Mouse (Mus musculus): ENCODE measurements around the gene Cyp2d9.
"Not testable (repeated sequence)": the region's sequence is repeated elsewhere in the genome, so short reads cannot be mapped to it uniquely, and the experiment has no call there.

Cyp2d9 gene

GRCm38 (mm10) chr15:82433137-82433536, at the start of gene Cyp2d9:
Cyp2d9 (plus strand) TSS chr15:82433437.
- no peak for DNase-seq (ENCODE audit: low spot score in 2 of 2)

GRCm38 (mm10) chr15:82385729-82386128, 47.5 kb upstream of the Cyp2d9 start:
- DNase-seq (ENCODE audit: low spot score in 2 of 2): no peak

DNA sequence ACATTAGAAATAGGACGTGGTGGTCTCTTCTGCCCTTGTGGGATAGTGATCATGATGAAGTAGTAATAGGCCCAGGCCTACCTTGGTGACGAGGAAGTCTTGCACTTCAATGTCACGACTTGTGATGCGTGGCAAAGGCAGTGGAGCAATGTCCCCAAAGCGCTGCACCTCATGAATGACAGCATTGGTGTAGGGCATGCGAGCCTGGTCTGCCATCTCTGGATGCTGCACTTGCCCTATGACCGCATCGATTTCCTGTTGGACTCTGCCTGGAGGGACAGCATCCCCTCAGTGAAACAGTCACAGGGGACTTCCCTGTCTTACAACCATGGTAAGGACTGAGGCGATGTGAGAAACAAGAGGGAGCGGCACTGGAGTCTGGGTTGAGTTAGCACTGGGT, 43.3 kb upstream of the Cyp2d9 start:
- not testable (repeated sequence) for DNase-seq (ENCODE audit: low spot score in 2 of 2)

GRCm38 (mm10) chr15:82393922-82394321, 39.3 kb upstream of the Cyp2d9 start, which contains the start of gene Cyp2d11:
Cyp2d11 (minus strand) TSS chr15:82394022.
- not testable (repeated sequence) for DNase-seq (ENCODE audit: low spot score in 2 of 2)

GRCm38 (mm10) chr15:82395955-82396354, 37.3 kb upstream of the Cyp2d9 start:
- not testable (repeated sequence) for DNase-seq (ENCODE audit: low spot score in 2 of 2)

- no peak for DNase-seq (ENCODE audit: low spot score in 2 of 2)
Observed at GRCm38 (mm10) chr15:82401516-82401915, 31.7 kb upstream of the Cyp2d9 start.

- no peak for DNase-seq (ENCODE audit: low spot score in 2 of 2)
Observed at GRCm38 (mm10) chr15:82402106-82402505, 31.1 kb upstream of the Cyp2d9 start.

GRCm38 (mm10) chr15:82402741-82403140, 30.5 kb upstream of the Cyp2d9 start:
- no peak for DNase-seq (ENCODE audit: low spot score in 2 of 2)

GRCm38 (mm10) chr15:82403606-82404005, 29.6 kb upstream of the Cyp2d9 start:
- no peak for DNase-seq (ENCODE audit: low spot score in 2 of 2)

DNA sequence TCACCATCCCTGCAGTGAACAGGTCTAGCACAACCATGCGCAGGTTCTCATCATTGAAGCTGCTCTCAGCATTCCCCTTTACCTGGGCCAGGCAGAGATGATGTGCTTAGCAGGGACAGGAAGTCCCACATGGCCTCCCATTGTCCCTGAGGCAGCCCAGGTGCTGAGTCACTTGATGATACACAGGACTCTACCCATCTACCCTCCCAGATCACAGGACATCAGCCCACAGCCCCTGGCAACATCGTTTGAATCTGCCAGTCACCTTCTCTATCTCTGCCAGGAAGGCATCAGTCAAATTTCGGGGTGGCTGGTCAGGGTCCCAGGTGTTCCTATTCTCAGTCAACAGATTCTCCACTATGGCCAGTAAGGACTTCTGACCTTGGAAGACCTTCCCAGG, 29.1 kb upstream of the Cyp2d9 start:
- no peak for DNase-seq (ENCODE audit: low spot score in 2 of 2)

GRCm38 (mm10) chr15:82406981-82407380, 26.3 kb upstream of the Cyp2d9 start, which contains the start of gene Cyp2d10:
Cyp2d10 (minus strand) TSS chr15:82407195.
- no peak for DNase-seq (ENCODE audit: low spot score in 2 of 2)

- no peak for DNase-seq (ENCODE audit: low spot score in 2 of 2)
Observed at GRCm38 (mm10) chr15:82407536-82407935, 25.7 kb upstream of the Cyp2d9 start.

DNA sequence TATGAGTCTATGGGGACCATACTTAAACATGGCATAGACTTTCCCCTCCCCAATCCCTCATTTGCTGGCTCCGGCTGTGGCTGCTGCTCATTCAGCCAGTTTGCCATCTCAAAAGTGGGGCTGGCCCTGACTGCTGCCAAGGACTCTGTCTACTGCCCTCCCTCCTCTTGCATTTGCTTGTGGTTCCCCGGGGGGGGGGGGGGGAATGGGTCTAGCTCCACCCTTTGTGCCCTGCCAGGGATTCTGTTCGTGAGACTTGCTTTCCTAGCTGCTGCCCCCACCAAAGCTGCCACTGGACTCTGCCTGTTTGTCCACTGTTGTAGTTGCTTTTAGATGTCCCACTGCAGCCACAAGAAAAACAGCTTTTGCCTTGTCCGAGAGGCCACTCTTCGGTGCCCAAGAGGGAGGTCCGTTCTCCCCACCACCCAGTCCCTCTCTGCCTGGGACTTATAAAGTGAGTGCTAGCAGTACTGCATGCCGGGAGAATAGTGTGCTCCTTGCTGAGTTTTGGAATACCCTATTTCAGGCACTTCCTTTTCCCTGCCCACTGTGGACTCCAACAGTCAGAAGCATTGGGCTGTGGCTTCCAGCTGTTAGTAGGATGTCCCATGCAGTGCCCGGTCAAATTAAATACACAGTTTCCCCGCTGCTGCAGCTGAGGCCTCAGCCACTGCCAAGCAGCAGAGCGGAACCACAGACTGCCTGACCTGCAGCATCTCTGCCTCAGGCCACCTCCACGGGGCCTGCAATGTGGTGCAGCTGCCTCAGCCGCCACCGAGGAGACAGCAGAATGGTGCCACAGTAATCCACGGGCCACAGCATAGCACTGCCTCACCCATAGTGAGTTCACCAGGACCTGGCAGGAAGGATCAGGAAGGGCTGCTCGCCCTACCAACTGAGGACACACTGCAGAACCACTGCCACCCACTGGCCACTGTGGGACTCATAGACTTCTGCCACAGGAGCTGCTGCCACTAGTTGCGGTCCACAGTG, 16.1 kb upstream of the Cyp2d9 start:
- peak; percentile 73 to 76 for DNase-seq (ENCODE audit: low spot score in 2 of 2)

- DNase-seq (ENCODE audit: low spot score in 2 of 2): no peak
Observed at GRCm38 (mm10) chr15:82418616-82419015, 14.6 kb upstream of the Cyp2d9 start.

DNA sequence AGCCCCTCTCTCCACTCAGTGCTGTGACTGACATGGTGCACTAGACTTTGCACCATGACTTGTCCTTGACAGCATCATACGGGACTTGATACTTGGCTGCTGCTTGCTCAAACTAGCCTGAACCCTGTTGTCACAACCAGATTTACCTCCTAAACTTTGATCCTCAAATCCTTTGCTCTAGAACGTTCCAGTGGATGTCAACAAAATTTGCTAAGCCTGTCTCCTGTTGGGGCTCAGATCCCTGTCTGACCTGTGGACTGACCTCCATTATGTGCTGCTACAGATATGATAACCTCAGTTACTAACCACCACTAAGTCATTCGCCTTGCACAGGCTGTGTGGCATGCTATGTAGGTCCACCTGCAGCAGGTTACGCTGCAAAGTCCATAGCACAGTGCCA, 10.3 kb upstream of the Cyp2d9 start:
- DNase-seq (ENCODE audit: low spot score in 2 of 2): no peak

GRCm38 (mm10) chr15:82423471-82423870, 9.8 kb upstream of the Cyp2d9 start:
- DNase-seq (ENCODE audit: low spot score in 2 of 2): no peak

- DNase-seq (ENCODE audit: low spot score in 2 of 2): no peak
Observed at GRCm38 (mm10) chr15:82433621-82434020, 384 bp downstream of the Cyp2d9 start.

- no peak for DNase-seq (ENCODE audit: low spot score in 2 of 2)
Observed at GRCm38 (mm10) chr15:82434541-82434940, 1.3 kb downstream of the Cyp2d9 start.

DNA sequence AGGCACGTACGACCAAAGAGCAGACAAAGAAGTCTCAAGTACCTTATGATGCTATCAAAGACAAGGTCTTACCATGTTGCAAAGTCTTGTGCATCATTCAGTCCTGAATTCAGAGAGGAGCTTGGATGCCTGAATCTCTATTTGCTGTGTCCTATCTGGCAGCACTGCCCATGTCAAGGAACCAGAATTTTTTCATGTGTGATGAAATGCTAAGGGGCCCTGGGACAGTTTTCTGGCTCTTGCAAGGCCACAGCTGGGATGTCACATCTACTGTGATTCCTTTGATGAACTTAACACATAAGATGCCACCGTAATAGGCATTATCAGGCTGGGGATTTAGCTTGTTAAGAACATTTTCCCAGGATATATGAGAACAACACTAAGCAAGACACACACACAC, 1.8 kb downstream of the Cyp2d9 start:
- no peak for DNase-seq (ENCODE audit: low spot score in 2 of 2)

DNA sequence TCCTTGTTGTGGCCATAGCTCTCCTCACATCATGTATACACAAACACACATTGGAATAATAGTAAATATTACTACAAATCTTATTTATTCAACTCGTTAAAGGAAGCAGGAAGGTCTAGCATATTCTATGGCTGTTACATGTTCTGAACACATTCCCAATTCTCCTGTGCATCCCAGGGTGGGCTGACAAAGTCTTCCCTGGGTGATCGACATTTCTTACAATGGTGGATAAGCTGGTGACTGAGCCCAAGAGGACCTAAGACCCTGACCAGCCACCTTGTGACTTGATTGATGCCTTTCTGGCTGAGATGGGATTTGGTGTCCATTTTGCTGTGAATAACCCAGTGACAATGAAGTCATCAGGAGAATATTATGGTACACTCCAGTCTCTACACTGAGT, 2.4 kb downstream of the Cyp2d9 start:
- DNase-seq (ENCODE audit: low spot score in 2 of 2): no peak

GRCm38 (mm10) chr15:82437975-82438617, 4.9 kb downstream of the Cyp2d9 start:
- no peak for DNase-seq (ENCODE audit: low spot score in 2 of 2)

DNA sequence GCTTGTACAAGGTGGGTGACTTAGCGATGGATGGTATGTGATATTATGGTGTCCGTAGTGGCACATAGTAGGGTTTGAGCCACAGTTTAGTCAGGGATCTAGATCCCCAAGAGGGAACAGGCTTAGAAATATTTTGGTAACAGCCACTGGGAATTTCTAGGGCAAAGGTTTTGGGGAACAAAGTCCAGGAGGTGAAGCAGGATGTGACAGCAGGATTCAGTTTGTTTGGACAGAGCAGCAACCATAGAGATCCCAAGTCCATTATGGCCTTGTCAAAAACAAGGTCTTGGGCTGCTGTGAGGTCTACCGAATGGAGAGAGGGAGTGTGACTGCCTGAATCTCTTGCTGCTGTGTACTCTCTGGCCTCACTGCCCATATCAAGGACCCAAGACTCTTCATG, 10.4 kb downstream of the Cyp2d9 start:
- DNase-seq (ENCODE audit: low spot score in 2 of 2): no peak

DNA sequence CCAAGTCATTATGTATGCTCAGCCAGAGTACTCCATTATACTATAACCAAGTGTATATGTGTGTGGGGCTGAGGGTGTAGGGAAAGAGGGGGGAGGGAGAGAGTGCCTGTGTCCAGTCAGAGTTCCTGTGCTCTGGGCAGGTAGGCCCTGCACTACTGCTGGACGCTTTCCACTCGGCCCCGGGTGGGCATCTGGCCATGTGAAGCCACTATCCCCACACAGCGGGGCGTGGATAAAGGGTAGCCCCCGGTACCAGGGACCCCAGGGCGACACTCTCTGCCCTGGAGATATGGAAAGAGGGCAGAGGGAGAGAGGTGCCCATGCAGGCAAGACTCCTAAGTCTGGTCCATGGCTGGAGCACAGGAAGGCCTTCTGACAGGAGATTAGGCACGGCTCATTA, 12.0 kb downstream of the Cyp2d9 start:
- DNase-seq (ENCODE audit: low spot score in 2 of 2): no peak
